Mouse (Mus musculus) E14TG2a.4 (cell line): ENCODE results near the gene Diaph2.

Source experiments
- CTCF ChIP-seq: conservative IDR thresholded peaks from 2 replicates; pipeline ENCODE4 v1.5.1; 2014; ENCODE audit warnings: low read length
- POU5F1 ChIP-seq: IDR thresholded peaks from 2 replicates; pipeline ENCODE4 v1.6.1; 2014; ENCODE audit warnings: low read length, borderline replicate concordance

DNA sequence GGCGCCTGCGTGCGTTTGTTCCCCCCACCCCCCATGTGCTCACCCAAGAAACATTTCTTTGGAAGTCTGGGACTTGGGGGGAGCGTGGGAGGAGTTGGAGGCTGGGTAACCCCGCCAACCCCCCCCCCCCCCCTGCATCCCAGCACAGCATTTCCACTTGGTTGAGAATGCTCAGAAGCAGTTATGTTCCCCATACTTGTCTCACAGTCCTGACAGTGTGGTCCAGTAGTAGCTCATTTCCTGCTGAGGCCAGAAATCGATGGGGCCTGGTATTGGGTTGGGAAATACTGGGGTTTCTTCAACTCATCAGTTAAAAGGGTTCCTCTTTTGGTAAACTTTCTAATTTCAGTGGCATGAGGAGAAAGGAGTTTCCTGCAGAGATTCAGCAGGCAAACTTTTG is 1.1 kb downstream of the Diaph2 start:
- TF ChIP-seq CTCF: no peak
- no peak for TF ChIP-seq POU5F1
